Mouse (Mus musculus): ENCODE measurements at regions not wholly inside any gene's neighbourhood (a gene's known extent, or its start where the extent isn't known, plus 50 kb on each side); places are given as distances from the start of the nearest gene placed in this dataset.

DNA sequence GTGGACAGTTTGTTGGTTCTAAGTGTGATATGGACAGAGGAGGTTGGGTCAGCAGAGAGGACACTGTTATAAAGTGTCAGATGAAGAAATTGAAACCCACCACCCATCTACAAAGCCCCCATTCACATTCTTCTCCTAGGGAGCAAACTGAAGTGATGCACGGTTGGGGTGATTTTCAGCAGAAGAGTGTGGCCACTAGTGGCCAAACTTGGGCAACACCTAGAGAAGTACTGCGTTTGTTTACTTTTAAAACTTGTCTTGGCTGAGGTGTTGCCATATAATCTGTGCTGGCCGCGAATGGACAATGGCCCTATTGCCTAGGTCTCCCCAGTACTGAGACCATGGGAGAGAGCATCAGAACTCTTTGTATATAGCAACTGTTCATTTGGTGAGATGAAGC, 150.8 kb upstream of the Cox10 start:
- TF ChIP-seq CTCF (IDR thresholded peaks at IDR 0.05), result no peak
- TF ChIP-seq EP300 (IDR thresholded peaks at IDR 0.05), result no peak
